Mouse (Mus musculus): ENCODE data around the gene Tlx1. TPM values are rescaled to one million over a fixed set of nuclear protein-coding genes. Genes with fewer than 3 reads are reported as not detected.

Gene Tlx1
- polyA plus RNA-seq, 1 experiment from 2014 or later: 0.23 TPM

DNA sequence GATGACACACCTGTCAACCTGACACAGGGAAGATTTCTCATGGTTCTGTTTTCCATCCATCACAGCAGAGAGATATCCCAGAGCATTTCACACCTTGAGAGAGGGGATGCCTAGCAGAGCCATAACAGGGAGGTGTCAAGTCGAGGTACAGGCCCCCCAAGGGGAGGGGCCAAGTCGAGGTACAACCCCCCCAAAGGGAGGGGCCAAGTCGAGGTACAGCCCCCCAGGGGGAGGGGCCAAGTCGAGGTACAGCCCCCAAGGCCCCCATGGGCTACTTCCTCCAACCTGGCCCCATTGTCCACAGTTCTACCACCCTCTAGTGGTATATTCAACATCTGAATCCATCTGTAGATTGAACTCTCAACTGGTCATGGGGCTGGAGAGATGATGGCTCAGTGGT is 44.2 kb downstream of the Tlx1 start:
- no peak for ATAC-seq (ENCODE audit: extremely low read depth, insufficient number of reproducible peaks, low FRiP score, low TSS enrichment)
- peaks cover 9% of the 10 kb centered on the region for H3K9me3 ChIP-seq
- no peaks in the 10 kb centered on the region for H3K27me3 ChIP-seq (replicated peaks)
- H3K4me3 ChIP-seq: no peak overlapping the region
- H3K36me3 ChIP-seq: no peaks in the 10 kb centered on the region
- H3K4me1 ChIP-seq: no peaks in the 10 kb centered on the region
- WGBS: 51% methylated on average over 4 of the region's 4 CpGs
- no peak overlapping the region for H3K27ac ChIP-seq (replicated peaks)
- no peak overlapping the region for H3K9ac ChIP-seq
- H3K4me2 ChIP-seq: no peak overlapping the region

- Histone ChIP-seq H3K27ac (replicated peaks) (no peak overlapping the region), H3K9ac (no peak overlapping the region), H3K36me3 (no peaks in the 10 kb centered on the region), H3K9me3 (peaks cover 9% of the 10 kb centered on the region), H3K4me1 (no peaks in the 10 kb centered on the region), H3K27me3 (replicated peaks) (no peaks in the 10 kb centered on the region), H3K4me2 (no peak overlapping the region), H3K4me3 (no peak overlapping the region)
- ATAC-seq (ENCODE audit: extremely low read depth, insufficient number of reproducible peaks, low FRiP score, low TSS enrichment): no peak
- WGBS: 82% methylated on average over 8 of the region's 8 CpGs
Observed at GRCm38 (mm10) chr19:45196967-45197366, 46.5 kb downstream of the Tlx1 start.

- H3K4me2 ChIP-seq: no peak overlapping the region
- peaks cover 18% of the 10 kb centered on the region for H3K27me3 ChIP-seq (replicated peaks)
- H3K9ac ChIP-seq: no peak overlapping the region
- no peaks in the 10 kb centered on the region for H3K36me3 ChIP-seq
- H3K9me3 ChIP-seq: peaks cover 6% of the 10 kb centered on the region; the same call in 1 of the 2 replicates
- no peak overlapping the region for H3K27ac ChIP-seq (replicated peaks)
- no peak for ATAC-seq (ENCODE audit: extremely low read depth, insufficient number of reproducible peaks, low FRiP score, low TSS enrichment)
- 67% methylated on average over 3 of the region's 3 CpGs for WGBS
- H3K4me3 ChIP-seq: no peak overlapping the region
- H3K4me1 ChIP-seq: peaks cover 14% of the 10 kb centered on the region
Observed at GRCm38 (mm10) chr19:45205311-45206105, 55.0 kb downstream of the Tlx1 start.

Other genes with a start within 250 kb of the Tlx1 start
- gene Slf2, start 219.5 kb upstream of the Tlx1 start, polyA plus RNA-seq (2015; fragmentation: Nextera tagmentation; extraction: Ambion mirVana): 27.2 and 29.7 TPM in 2 replicates
- gene Sema4g, start 161.6 kb upstream of the Tlx1 start, polyA plus RNA-seq (2015; fragmentation: Nextera tagmentation; extraction: Ambion mirVana): 0.60 and 0.96 TPM in 2 replicates
- 16.3 and 16.7 TPM in 2 replicates for gene Twnk, start 145.0 kb upstream of the Tlx1 start, polyA plus RNA-seq (2015; fragmentation: Nextera tagmentation; extraction: Ambion mirVana)
- 55.9 and 62.2 TPM in 2 replicates for gene Mrpl43, start 144.2 kb upstream of the Tlx1 start, polyA plus RNA-seq (2015; fragmentation: Nextera tagmentation; extraction: Ambion mirVana)
- 39.3 and 39.9 TPM in 2 replicates for gene Lzts2, start 136.3 kb upstream of the Tlx1 start, polyA plus RNA-seq (2015; fragmentation: Nextera tagmentation; extraction: Ambion mirVana)
- 0.15 TPM in 1 of 2 replicates, not detected in the other for gene Pdzd7, start 105.0 kb upstream of the Tlx1 start, polyA plus RNA-seq (2015; fragmentation: Nextera tagmentation; extraction: Ambion mirVana)
- 17.6 and 19.6 TPM in 2 replicates for gene Sfxn3, start 103.2 kb upstream of the Tlx1 start, polyA plus RNA-seq (2015; fragmentation: Nextera tagmentation; extraction: Ambion mirVana)
- 5.8 and 6.5 TPM in 2 replicates for gene Kazald1, start 75.4 kb upstream of the Tlx1 start, polyA plus RNA-seq (2015; fragmentation: Nextera tagmentation; extraction: Ambion mirVana)
- gene Lbx1, start 85.1 kb downstream of the Tlx1 start, polyA plus RNA-seq (2015; fragmentation: Nextera tagmentation; extraction: Ambion mirVana): not detected in 2 replicates
- 34.2 and 37.9 TPM in 2 replicates for gene Btrc, start 213.1 kb downstream of the Tlx1 start, polyA plus RNA-seq (2015; fragmentation: Nextera tagmentation; extraction: Ambion mirVana)

Data from heart, embryonic 13.5 days (tissue).